Mouse (Mus musculus) hindbrain, embryonic 10.5 days (tissue): ENCODE measurements around the gene Noc3l. TPM values are rescaled to one million over a fixed set of nuclear protein-coding genes. Genes with fewer than 3 reads are reported as not detected.

Experiments used
- DNase-seq: peaks from one replicate; pipeline ENCODE4 v3.0.0-alpha.2; 2017; ENCODE audit warnings: low spot score
- H3K27ac ChIP-seq: fragments of 300-500 bp; sonication (generic); 2 replicates; pipeline ENCODE4 v1.5.1; 2016; ENCODE audit warnings: mild to moderate bottlenecking, moderate library complexity
- H3K27me3 ChIP-seq: fragments of 300-500 bp; sonication (generic); 2 replicates; pipeline ENCODE4 v1.6.1; 2016; ENCODE audit warnings: mild to moderate bottlenecking; ENCODE audit not compliant: poor library complexity, insufficient read depth, severe bottlenecking
- H3K36me3 ChIP-seq: fragments of 300-500 bp; sonication (generic); 2 replicates; pipeline ENCODE4 v1.6.1; 2016; ENCODE audit warnings: mild to moderate bottlenecking, moderate library complexity
- H3K4me1 ChIP-seq: fragments of 300-500 bp; sonication (generic); replicated peaks from 2 replicates; pipeline ENCODE4 v1.6.1; 2016; ENCODE audit warnings: mild to moderate bottlenecking
- H3K4me3 ChIP-seq: fragments of 300-500 bp; sonication (generic); 2 replicates; pipeline ENCODE4 v1.5.1; 2016; ENCODE audit warnings: mild to moderate bottlenecking, moderate library complexity
- H3K9me3 ChIP-seq: fragments of 300-500 bp; sonication (generic); 2 replicates; pipeline ENCODE4 v1.6.1; 2016; ENCODE audit warnings: mild to moderate bottlenecking, moderate library complexity
- WGBS: fragments of 180-500 bp; shearing (Covaris S2); methylation state at CpG from one replicate; pipeline ENCODE4 v1.1.7; 2016; 5-methylcytosine and 5-hydroxymethylcytosine counted together
- polyA plus RNA-seq: library from polyadenylated mRNA; unstranded; fragments of >200 nt; fragmentation: Nextera tagmentation; extraction: Ambion mirVana; gene quantifications from 2 replicates; pipeline ENCODE4 v1.2.1, GENCODE M21; 2016

The Noc3l gene
- polyA plus RNA-seq, 1 experiment from 2014 or later: 7.6 TPM

- WGBS: 67% methylated on average over 4 of the region's 4 CpGs
- Histone ChIP-seq H3K4me3 (no peak overlapping the region), H3K4me1 (0 out of 2 replicates have a peak, but pooled peaks cover 5% of the 10 kb centered on the region), H3K9me3 (no peaks in the 10 kb centered on the region), H3K36me3 (0 out of 2 replicates have a peak, but pooled peaks cover 6% of the 10 kb centered on the region), H3K27me3 (no peaks in the 10 kb centered on the region), H3K27ac (no peak overlapping the region)
- DNase-seq: no peak
Measured at GRCm38 (mm10) chr19:38750192-38750591, 68.8 kb downstream of the Noc3l start.

DNA sequence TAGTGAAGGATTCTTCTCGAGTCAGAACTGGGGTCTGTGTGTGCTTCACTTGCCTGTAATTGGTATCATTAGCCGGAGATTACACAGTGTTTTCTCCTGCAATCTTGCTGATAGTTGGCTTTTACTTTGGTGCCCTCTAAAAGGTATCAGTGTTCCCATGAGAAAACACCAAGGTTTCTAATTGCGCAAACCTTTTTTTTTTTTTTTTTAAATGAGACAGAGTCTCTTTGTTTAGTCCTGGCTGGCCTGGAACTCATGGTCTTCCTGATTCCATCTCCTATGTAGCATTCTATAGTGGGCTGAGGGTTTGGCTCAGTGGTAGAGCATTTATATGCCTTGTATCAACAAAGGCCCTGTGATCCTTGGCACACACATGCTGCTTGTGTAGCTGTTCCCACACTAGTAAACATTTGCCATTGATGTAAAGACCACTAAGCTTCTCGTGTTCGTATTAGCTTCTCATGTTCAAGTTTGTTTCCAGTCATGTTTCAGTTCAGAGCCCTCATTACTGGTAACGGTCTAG lies 72.5 kb downstream of the Noc3l start:
- Histone ChIP-seq H3K27ac (no peak overlapping the region), H3K36me3 (0 out of 2 replicates have a peak, but pooled peaks cover 6% of the 10 kb centered on the region), H3K9me3 (no peaks in the 10 kb centered on the region), H3K27me3 (no peaks in the 10 kb centered on the region), H3K4me3 (no peak overlapping the region), H3K4me1 (0 out of 2 replicates have a peak, but pooled peaks cover 5% of the 10 kb centered on the region)
- no peak for DNase-seq
- whole genome bisulfite sequencing: 68% methylated on average over 6 of the region's 6 CpGs

DNA sequence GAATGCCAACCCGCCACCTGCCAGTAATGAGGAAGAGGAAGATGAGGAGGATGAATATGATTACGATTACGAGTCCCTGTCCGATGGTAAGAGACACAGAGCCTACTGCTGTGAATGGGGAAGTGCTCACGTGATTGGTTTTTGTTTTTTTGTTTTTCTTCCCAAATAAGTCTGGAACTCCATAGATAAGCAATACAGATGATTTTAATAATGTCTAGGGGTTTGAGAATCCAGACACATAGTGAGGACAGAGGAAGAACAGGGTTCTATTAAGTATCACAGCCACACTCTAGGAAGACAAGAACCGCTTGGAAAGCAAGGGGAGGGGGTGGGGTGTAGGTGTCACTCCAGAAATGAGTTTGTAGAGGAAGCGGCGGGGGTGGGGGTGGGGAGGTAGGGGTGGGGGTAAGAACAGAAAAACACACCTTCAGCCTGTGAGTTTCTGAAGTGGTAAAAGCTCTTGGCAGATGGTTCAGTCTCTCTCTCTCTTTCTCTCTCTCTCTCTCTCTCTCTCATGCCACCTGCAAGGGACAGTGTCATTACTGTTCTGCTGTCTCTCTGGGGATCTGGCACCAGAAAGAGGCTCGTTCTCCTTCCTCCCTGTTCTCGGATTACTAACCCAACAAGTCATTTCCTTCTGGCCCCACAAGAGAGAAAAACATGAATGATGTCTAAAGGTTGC lies 73.1 kb downstream of the Noc3l start:
- H3K4me1 ChIP-seq: 0 out of 2 replicates have a peak, but pooled peaks cover 5% of the 10 kb centered on the region
- H3K4me3 ChIP-seq: no peak overlapping the region
- H3K9me3 ChIP-seq: no peaks in the 10 kb centered on the region
- DNase-seq: no peak
- H3K27ac ChIP-seq: no peak overlapping the region
- 68% methylated on average over 10 of the region's 10 CpGs for WGBS
- 0 out of 2 replicates have a peak, but pooled peaks cover 6% of the 10 kb centered on the region for H3K36me3 ChIP-seq
- no peaks in the 10 kb centered on the region for H3K27me3 ChIP-seq

GRCm38 (mm10) chr19:38744546-38744945 lies 74.5 kb downstream of the Noc3l start:
- Histone ChIP-seq H3K27me3 (no peaks in the 10 kb centered on the region), H3K36me3 (0 out of 2 replicates have a peak, but pooled peaks cover 1% of the 10 kb centered on the region), H3K4me3 (no peak overlapping the region), H3K9me3 (no peaks in the 10 kb centered on the region), H3K27ac (no peak overlapping the region), H3K4me1 (0 out of 2 replicates have a peak, but pooled peaks cover 5% of the 10 kb centered on the region)
- DNase-seq: no peak
- WGBS: 83% methylated on average over 8 of the region's 8 CpGs

Other genes starting within 250 kb of the Noc3l start
- gene Tbc1d12, start 17.3 kb upstream of the Noc3l start, polyA plus RNA-seq: 1.8 and 2.3 TPM in 2 replicates
- 47.0 and 83.2 TPM in 2 replicates for gene Hells, start 111.7 kb upstream of the Noc3l start, polyA plus RNA-seq
- gene Cyp2c55, start 187.8 kb upstream of the Noc3l start, polyA plus RNA-seq: not detected in 2 replicates
- not detected in 2 replicates for gene Cyp2c65, start 241.8 kb upstream of the Noc3l start, polyA plus RNA-seq